Mouse (Mus musculus) gastrocnemius, adult 18-20 months (tissue): ENCODE results near the gene Ephb3. TPM values are rescaled to one million over a fixed set of nuclear protein-coding genes. Genes with fewer than 3 reads are reported as not detected.
"Not testable (repeated sequence)": the region's sequence is repeated elsewhere in the genome, so short reads cannot be mapped to it uniquely, and the experiment has no call there.

Experiments used
- DNase-seq: peaks from one replicate; pipeline ENCODE4 v3.0.0; 2021; ENCODE audit warnings: low spot score
- long read RNA-seq, 2 experiments: library from polyadenylated mRNA; stranded (forward); transcript quantifications; one replicate each; pipeline ENCODE4 v2.0.0; 2021
- total RNA-seq, 2 experiments: library from RNA; stranded (reverse); gene quantifications; 2 replicates each; pipeline ENCODE4 v1.2.3; 2021

The Ephb3 gene
- under 1 TPM; 0.23 to 0.64 TPM for total RNA-seq
- long read RNA-seq, experiment 1, full-length matches to known transcripts: 1 of 1 reads
- long read RNA-seq, experiment 1, partial matches to known transcripts: 0 of 1 reads
- long read RNA-seq, experiment 1, other reads (novel, unspliced or antisense): 0 of 1 reads
- long read RNA-seq, experiment 2: 0 reads

GRCm38 (mm10) chr16:21204367-21205092, at the start of gene Ephb3:
Gene Ephb3 (plus strand): TSS chr16:21204755.
- peak; percentile 98 for DNase-seq

- DNase-seq: not testable (repeated sequence)
Measured at GRCm38 (mm10) chr16:21156261-21156660, 48.3 kb upstream of the Ephb3 start.

- DNase-seq: not testable (repeated sequence)
Measured at GRCm38 (mm10) chr16:21159226-21159625, 45.3 kb upstream of the Ephb3 start.

GRCm38 (mm10) chr16:21163423-21163822, 41.1 kb upstream of the Ephb3 start:
- DNase-seq: not testable (repeated sequence)

GRCm38 (mm10) chr16:21165343-21166220, 39.0 kb upstream of the Ephb3 start:
- not testable (repeated sequence) for DNase-seq

GRCm38 (mm10) chr16:21168730-21169129, 35.8 kb upstream of the Ephb3 start:
- DNase-seq: no peak

GRCm38 (mm10) chr16:21175236-21175635, 29.3 kb upstream of the Ephb3 start:
- no peak for DNase-seq

GRCm38 (mm10) chr16:21182108-21182507, 22.4 kb upstream of the Ephb3 start:
- no peak for DNase-seq

- no peak for DNase-seq
Measured at GRCm38 (mm10) chr16:21184697-21185096, 19.9 kb upstream of the Ephb3 start.

- DNase-seq: no peak
Measured at GRCm38 (mm10) chr16:21187568-21187967, 17.0 kb upstream of the Ephb3 start.

- no peak for DNase-seq
Measured at GRCm38 (mm10) chr16:21188345-21188744, 16.2 kb upstream of the Ephb3 start.

GRCm38 (mm10) chr16:21191569-21191968, 13.0 kb upstream of the Ephb3 start:
- no peak for DNase-seq

- no peak for DNase-seq
Measured at GRCm38 (mm10) chr16:21192509-21193354, 11.8 kb upstream of the Ephb3 start.

GRCm38 (mm10) chr16:21194182-21194581, 10.4 kb upstream of the Ephb3 start:
- no peak for DNase-seq

- DNase-seq: no peak
Measured at GRCm38 (mm10) chr16:21195260-21195866, 9.2 kb upstream of the Ephb3 start.

GRCm38 (mm10) chr16:21196576-21196975, 8.0 kb upstream of the Ephb3 start:
- DNase-seq: no peak

- DNase-seq: no peak
Measured at GRCm38 (mm10) chr16:21197542-21197941, 7.0 kb upstream of the Ephb3 start.

- DNase-seq: no peak
Measured at GRCm38 (mm10) chr16:21198006-21198405, 6.5 kb upstream of the Ephb3 start.

GRCm38 (mm10) chr16:21198529-21198928, 6.0 kb upstream of the Ephb3 start:
- no peak for DNase-seq

- DNase-seq: no peak
Measured at GRCm38 (mm10) chr16:21199426-21199825, 5.1 kb upstream of the Ephb3 start.

- DNase-seq: no peak
Measured at GRCm38 (mm10) chr16:21202731-21203130, 1.8 kb upstream of the Ephb3 start.
